Mouse (Mus musculus) C2C12 (cell line): ENCODE measurements at regions not wholly inside any gene's neighbourhood (a gene's known extent, or its start where the extent isn't known, plus 50 kb on each side); places are given as distances from the start of the nearest gene placed in this dataset.

ENCODE experiments used
- CEBPB ChIP-seq: IDR thresholded peaks from one replicate; pipeline ENCODE4 v1.6.1; 2011; ENCODE audit warnings: low read depth, mild to moderate bottlenecking, control low read depth, moderate library complexity
- CTCF ChIP-seq: IDR thresholded peaks from one replicate; pipeline ENCODE4 v1.5.1; 2011; ENCODE audit not compliant: control insufficient read depth, insufficient read depth, insufficient read length
- MAX ChIP-seq: IDR thresholded peaks from one replicate; pipeline ENCODE4 v1.6.1; 2011; ENCODE audit warnings: mild to moderate bottlenecking, control low read depth
- USF1 ChIP-seq: IDR thresholded peaks from one replicate; pipeline ENCODE4 v1.6.1; 2011; ENCODE audit warnings: low read depth, mild to moderate bottlenecking, control low read depth, moderate library complexity

- TF ChIP-seq CTCF (no peak), USF1 (no peak), CEBPB (no peak), MAX (no peak)
Observed at GRCm38 (mm10) chr6:47647876-47648275, 52.7 kb upstream of the Ezh2 start.
